Mouse (Mus musculus): ENCODE measurements around the gene Ghitm. TPM values are rescaled to one million over a fixed set of nuclear protein-coding genes. Genes with fewer than 3 reads are reported as not detected.

Gene Ghitm
- polyA plus RNA-seq, 1 experiment = 1,037 TPM

GRCm38 (mm10) chr14:37113922-37114321 is 21.1 kb downstream of the Ghitm start, which contains the start of gene 2610528A11Rik:
TSS of gene 2610528A11Rik (minus strand) at chr14:37114022.
- Histone ChIP-seq H3K27ac (replicated peaks; ENCODE audit: low read depth, low read length) (peak within 1 kb of the TSS; percentile 78), H3K4me3 (ENCODE audit: insufficient read depth, low read depth, low read length) (no peak within 1 kb of the TSS), H3K4me1 (ENCODE audit: control insufficient read depth, insufficient read depth, insufficient read length, low read length) (no peaks in the 10 kb centered on the region)

- H3K4me3 ChIP-seq (ENCODE audit: insufficient read depth, low read depth, low read length) = no peak overlapping the region
- no peaks in the 10 kb centered on the region for H3K4me1 ChIP-seq (ENCODE audit: control insufficient read depth, insufficient read depth, insufficient read length, low read length)
- H3K27ac ChIP-seq (replicated peaks; ENCODE audit: low read depth, low read length) = peak overlapping the region; percentile 78
Observed at GRCm38 (mm10) chr14:37112931-37113330, 22.1 kb downstream of the Ghitm start.

GRCm38 (mm10) chr14:37111371-37111770 is 23.7 kb downstream of the Ghitm start:
- Histone ChIP-seq H3K27ac (replicated peaks; ENCODE audit: low read depth, low read length) (no peak overlapping the region), H3K4me3 (ENCODE audit: insufficient read depth, low read depth, low read length) (no peak overlapping the region), H3K4me1 (ENCODE audit: control insufficient read depth, insufficient read depth, insufficient read length, low read length) (no peaks in the 10 kb centered on the region)

GRCm38 (mm10) chr14:37110456-37110855 is 24.6 kb downstream of the Ghitm start:
- H3K4me1 ChIP-seq (ENCODE audit: control insufficient read depth, insufficient read depth, insufficient read length, low read length) = no peaks in the 10 kb centered on the region
- H3K4me3 ChIP-seq (ENCODE audit: insufficient read depth, low read depth, low read length) = no peak overlapping the region
- no peak overlapping the region for H3K27ac ChIP-seq (replicated peaks; ENCODE audit: low read depth, low read length)

GRCm38 (mm10) chr14:37109975-37110374 is 25.1 kb downstream of the Ghitm start:
- Histone ChIP-seq H3K4me1 (ENCODE audit: control insufficient read depth, insufficient read depth, insufficient read length, low read length) (no peaks in the 10 kb centered on the region), H3K27ac (replicated peaks; ENCODE audit: low read depth, low read length) (no peak overlapping the region), H3K4me3 (ENCODE audit: insufficient read depth, low read depth, low read length) (no peak overlapping the region)

GRCm38 (mm10) chr14:37109460-37109859 is 25.6 kb downstream of the Ghitm start:
- no peak overlapping the region for H3K27ac ChIP-seq (replicated peaks; ENCODE audit: low read depth, low read length)
- no peaks in the 10 kb centered on the region for H3K4me1 ChIP-seq (ENCODE audit: control insufficient read depth, insufficient read depth, insufficient read length, low read length)
- H3K4me3 ChIP-seq (ENCODE audit: insufficient read depth, low read depth, low read length) = no peak overlapping the region

- Histone ChIP-seq H3K27ac (replicated peaks; ENCODE audit: low read depth, low read length) (no peak overlapping the region), H3K4me3 (ENCODE audit: insufficient read depth, low read depth, low read length) (no peak overlapping the region), H3K4me1 (ENCODE audit: control insufficient read depth, insufficient read depth, insufficient read length, low read length) (no peaks in the 10 kb centered on the region)
Observed at GRCm38 (mm10) chr14:37105846-37106245, 29.2 kb downstream of the Ghitm start.

- Histone ChIP-seq H3K4me3 (ENCODE audit: insufficient read depth, low read depth, low read length) (no peak overlapping the region), H3K27ac (replicated peaks; ENCODE audit: low read depth, low read length) (no peak overlapping the region), H3K4me1 (ENCODE audit: control insufficient read depth, insufficient read depth, insufficient read length, low read length) (no peaks in the 10 kb centered on the region)
Observed at GRCm38 (mm10) chr14:37104747-37105146, 30.3 kb downstream of the Ghitm start.

GRCm38 (mm10) chr14:37102484-37102883 is 32.6 kb downstream of the Ghitm start:
- no peak overlapping the region for H3K27ac ChIP-seq (replicated peaks; ENCODE audit: low read depth, low read length)
- H3K4me3 ChIP-seq (ENCODE audit: insufficient read depth, low read depth, low read length) = no peak overlapping the region
- 0 out of 2 replicates have a peak, but pooled peaks cover 4% of the 10 kb centered on the region for H3K4me1 ChIP-seq (ENCODE audit: control insufficient read depth, insufficient read depth, insufficient read length, low read length)

- Histone ChIP-seq H3K4me3 (ENCODE audit: insufficient read depth, low read depth, low read length) (no peak overlapping the region), H3K27ac (replicated peaks; ENCODE audit: low read depth, low read length) (no peak overlapping the region), H3K4me1 (ENCODE audit: control insufficient read depth, insufficient read depth, insufficient read length, low read length) (0 out of 2 replicates have a peak, but pooled peaks cover 4% of the 10 kb centered on the region)
Observed at GRCm38 (mm10) chr14:37101531-37101930, 33.5 kb downstream of the Ghitm start.

- H3K27ac ChIP-seq (replicated peaks; ENCODE audit: low read depth, low read length) = no peak within 1 kb of the TSS
- H3K4me1 ChIP-seq (ENCODE audit: control insufficient read depth, insufficient read depth, insufficient read length, low read length) = 0 out of 2 replicates have a peak, but pooled peaks cover 4% of the 10 kb centered on the region
- H3K4me3 ChIP-seq (ENCODE audit: insufficient read depth, low read depth, low read length) = peak within 1 kb of the TSS; percentile 23
Observed at GRCm38 (mm10) chr14:37097956-37098530, 37.0 kb downstream of the Ghitm start, which contains the start of gene Cdhr1. TSS of gene Cdhr1 (minus strand) at chr14:37098347.

GRCm38 (mm10) chr14:37095556-37095955 is 39.5 kb downstream of the Ghitm start:
- no peak overlapping the region for H3K4me3 ChIP-seq (ENCODE audit: insufficient read depth, low read depth, low read length)
- no peak overlapping the region for H3K27ac ChIP-seq (replicated peaks; ENCODE audit: low read depth, low read length)
- H3K4me1 ChIP-seq (ENCODE audit: control insufficient read depth, insufficient read depth, insufficient read length, low read length) = 0 out of 2 replicates have a peak, but pooled peaks cover 4% of the 10 kb centered on the region

- no peak overlapping the region for H3K4me3 ChIP-seq (ENCODE audit: insufficient read depth, low read depth, low read length)
- no peak overlapping the region for H3K27ac ChIP-seq (replicated peaks; ENCODE audit: low read depth, low read length)
- 0 out of 2 replicates have a peak, but pooled peaks cover 4% of the 10 kb centered on the region for H3K4me1 ChIP-seq (ENCODE audit: control insufficient read depth, insufficient read depth, insufficient read length, low read length)
Observed at GRCm38 (mm10) chr14:37094436-37094835, 40.6 kb downstream of the Ghitm start.

- Histone ChIP-seq H3K4me3 (ENCODE audit: insufficient read depth, low read depth, low read length) (no peak overlapping the region), H3K27ac (replicated peaks; ENCODE audit: low read depth, low read length) (no peak overlapping the region), H3K4me1 (ENCODE audit: control insufficient read depth, insufficient read depth, insufficient read length, low read length) (no peaks in the 10 kb centered on the region)
Observed at GRCm38 (mm10) chr14:37083755-37084154, 51.3 kb downstream of the Ghitm start.

GRCm38 (mm10) chr14:37080724-37081123 is 54.3 kb downstream of the Ghitm start:
- Histone ChIP-seq H3K27ac (replicated peaks; ENCODE audit: low read depth, low read length) (no peak overlapping the region), H3K4me1 (ENCODE audit: control insufficient read depth, insufficient read depth, insufficient read length, low read length) (no peaks in the 10 kb centered on the region), H3K4me3 (ENCODE audit: insufficient read depth, low read depth, low read length) (no peak overlapping the region)
